Mouse (Mus musculus) liver, postnatal 0 days (tissue): Measurements from ENCODE around the gene Mark2. TPM values are rescaled to one million over a fixed set of nuclear protein-coding genes. Genes with fewer than 3 reads are reported as not detected.

Experiments used
- ATAC-seq: fragments of 200-750 bp; cut with Nextera tagmentation; 2 replicates; pipeline ENCODE4 v1.8.0; 2017; ENCODE audit warnings: mild to moderate bottlenecking, moderate library complexity
- DNase-seq: peaks from one replicate; pipeline ENCODE4 v3.0.0-alpha.2; 2016
- H3K27ac ChIP-seq: fragments of 300-500 bp; sonication (generic); 2 replicates; pipeline ENCODE4 v1.5.1; 2014; ENCODE audit warnings: antibody characterized with exemption, moderate library complexity, mild to moderate bottlenecking, low read depth
- H3K27me3 ChIP-seq: fragments of 300-500 bp; sonication (generic); 2 replicates; pipeline ENCODE4 v1.6.1; 2014; ENCODE audit warnings: low read length, control low read depth, mixed read lengths; ENCODE audit not compliant: insufficient read depth
- H3K36me3 ChIP-seq: fragments of 300-500 bp; sonication (generic); replicated peaks from 2 replicates; pipeline ENCODE4 v1.6.1; 2014; ENCODE audit warnings: mild to moderate bottlenecking, control low read depth, low read length, moderate library complexity, mixed read lengths; ENCODE audit not compliant: insufficient read depth
- H3K4me1 ChIP-seq: fragments of 300-500 bp; sonication (generic); 2 replicates; pipeline ENCODE4 v1.6.1; 2014; ENCODE audit warnings: antibody characterized with exemption, mild to moderate bottlenecking, control low read depth; ENCODE audit not compliant: insufficient read depth
- H3K4me2 ChIP-seq: fragments of 300-500 bp; sonication (generic); 2 replicates; pipeline ENCODE4 v1.6.1; 2014; ENCODE audit warnings: low read depth, mild to moderate bottlenecking, low read length, moderate library complexity, mixed read lengths
- H3K4me3 ChIP-seq: fragments of 300-500 bp; sonication (generic); 2 replicates; pipeline ENCODE4 v1.5.1; 2014; ENCODE audit warnings: low read depth, low read length
- H3K9ac ChIP-seq: fragments of 300-500 bp; sonication (generic); replicated peaks from 2 replicates; pipeline ENCODE4 v1.6.1; 2014; ENCODE audit warnings: mild to moderate bottlenecking, moderate library complexity
- H3K9me3 ChIP-seq: fragments of 300-500 bp; sonication (generic); 2 replicates; pipeline ENCODE4 v1.6.1; 2016; ENCODE audit warnings: mild to moderate bottlenecking, control low read depth, low read length, mixed read lengths
- CTCF ChIP-seq: sonication (generic); IDR thresholded peaks from 2 replicates; pipeline ENCODE4 v1.5.1; 2016; ENCODE audit warnings: antibody characterized with exemption, low read depth
- EP300 ChIP-seq: IDR thresholded peaks from 2 replicates; pipeline ENCODE4 v1.6.1; 2016; ENCODE audit warnings: antibody characterized with exemption, low read depth, mild to moderate bottlenecking
- WGBS: fragments of 180-500 bp; shearing (Covaris S2); extraction: QIAGEN DNeasy Blood & Tissue Kit; methylation state at CpG from one replicate; pipeline ENCODE4 v1.1.7; 2014; ENCODE audit not compliant: insufficient replicate concordance; 5-methylcytosine and 5-hydroxymethylcytosine counted together
- polyA plus RNA-seq: library from polyadenylated mRNA; unstranded; fragments of >200 nt; fragmentation: Nextera tagmentation; extraction: Ambion mirVana; gene quantifications from 2 replicates; pipeline ENCODE4 v1.2.1, GENCODE M21; 2015

Gene Mark2
- polyA plus RNA-seq, 1 experiment from 2014 or later, result 11.9 TPM

DNA sequence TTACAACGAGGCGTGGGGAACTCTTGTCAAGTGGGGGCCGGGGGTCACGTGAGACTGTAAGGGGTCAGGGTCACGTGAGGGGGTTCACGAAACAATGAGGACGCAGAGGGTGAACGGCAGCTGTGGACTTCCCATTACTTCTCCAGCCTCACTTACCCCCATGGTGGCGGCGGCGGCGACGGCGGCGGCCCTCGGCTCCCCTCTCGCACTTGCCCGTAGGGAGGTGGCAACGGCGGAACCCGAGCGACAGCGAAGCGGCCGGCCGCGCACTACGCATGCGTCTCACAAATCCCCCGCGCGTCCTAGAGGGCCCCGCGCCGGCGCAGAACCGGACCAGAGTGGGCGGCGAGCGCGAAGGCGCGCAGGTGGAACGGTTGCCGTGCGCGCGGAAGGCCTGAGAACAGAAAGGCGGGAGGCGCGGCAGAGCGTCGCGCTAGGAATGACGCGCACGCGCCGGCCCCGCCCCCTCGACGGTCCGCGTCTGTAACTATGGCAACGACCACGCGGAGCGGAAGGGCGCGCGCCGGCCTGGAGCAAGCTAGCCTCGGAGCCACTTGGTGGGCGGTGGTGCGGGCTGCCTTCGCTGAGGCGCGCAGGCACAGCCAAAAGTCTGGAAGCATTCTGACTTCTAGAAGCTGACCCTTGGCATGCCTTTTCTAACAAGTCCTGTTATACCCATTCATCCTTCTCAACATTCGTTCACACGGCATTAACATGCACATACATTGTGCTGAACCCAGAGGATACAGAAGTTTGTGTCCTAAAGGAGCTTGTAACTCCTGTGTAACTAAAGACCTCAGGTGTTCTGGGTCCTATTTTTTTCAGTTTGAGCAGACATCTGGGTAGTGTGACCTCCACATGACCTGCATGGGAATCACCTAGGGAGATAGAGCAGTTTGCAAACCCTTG lies 100.6 kb downstream of the Mark2 start, which contains the start of gene Naa40:
TSS of gene Naa40 (minus strand) at position 402 of the 909 bp plus-strand sequence.
- WGBS, result under 1% methylated on average over 71 of the region's 80 CpGs
- DNase-seq (peak; percentile 94), ATAC-seq (peak; percentile 98)
- Histone ChIP-seq H3K4me1 (peaks cover 11% of the 10 kb centered on the region), H3K9me3 (no peaks in the 10 kb centered on the region), H3K4me2 (peak within 1 kb of the TSS; percentile 95), H3K27ac (peak within 1 kb of the TSS; percentile 84), H3K9ac (peak within 1 kb of the TSS; percentile 84), H3K27me3 (no peaks in the 10 kb centered on the region), H3K4me3 (peak within 1 kb of the TSS; percentile 80), H3K36me3 (peaks cover 18% of the 10 kb centered on the region)
- TF ChIP-seq CTCF, result no peak
- no peak for TF ChIP-seq EP300

DNA sequence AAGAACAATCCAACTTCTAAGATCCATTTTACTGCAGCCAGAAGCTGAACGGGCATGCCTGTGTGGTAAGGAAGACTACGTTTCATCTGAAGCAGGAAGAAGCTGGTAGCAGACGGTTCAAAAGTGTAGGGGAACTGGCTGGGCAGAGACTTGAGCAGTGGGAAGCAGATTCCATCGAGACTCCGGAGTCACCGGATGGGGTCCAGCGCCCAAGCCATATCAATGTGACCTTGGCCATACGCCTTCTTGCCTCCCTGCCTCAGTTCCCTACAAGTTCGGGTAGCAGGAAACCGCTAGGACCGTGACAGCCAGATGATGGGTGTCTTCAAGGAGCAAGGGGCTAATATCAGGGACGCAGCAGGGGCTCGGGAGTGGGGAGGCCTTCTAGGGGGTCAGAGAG lies 101.4 kb downstream of the Mark2 start:
- H3K36me3 ChIP-seq, result peaks cover 18% of the 10 kb centered on the region
- peak overlapping the region; percentile 95 for H3K4me2 ChIP-seq
- no peaks in the 10 kb centered on the region for H3K9me3 ChIP-seq
- peaks cover 11% of the 10 kb centered on the region for H3K4me1 ChIP-seq
- peak; percentile 2; the same call in 1 of the 2 replicates for ATAC-seq
- H3K27ac ChIP-seq, result peak overlapping the region; percentile 84
- TF ChIP-seq CTCF (no peak), EP300 (no peak)
- H3K9ac ChIP-seq, result peak overlapping the region; percentile 84
- WGBS, result under 1% methylated on average over 13 of the region's 13 CpGs
- DNase-seq, result no peak
- peak overlapping the region; percentile 80 for H3K4me3 ChIP-seq
- no peaks in the 10 kb centered on the region for H3K27me3 ChIP-seq

- 89% methylated on average over 3 of the region's 3 CpGs for WGBS
- H3K4me3 ChIP-seq, result peak overlapping the region; percentile 80
Observed at GRCm38 (mm10) chr19:7239574-7239973, 102.1 kb downstream of the Mark2 start.

GRCm38 (mm10) chr19:7236742-7237141 lies 104.9 kb downstream of the Mark2 start:
- ATAC-seq, result no peak
- H3K27me3 ChIP-seq, result no peaks in the 10 kb centered on the region
- H3K27ac ChIP-seq, result no peak overlapping the region
- TF ChIP-seq CTCF (no peak), EP300 (no peak)
- H3K4me2 ChIP-seq, result no peak overlapping the region
- 86% methylated on average over 4 of the region's 4 CpGs for WGBS
- H3K4me3 ChIP-seq, result no peak overlapping the region
- no peak for DNase-seq
- no peak overlapping the region for H3K9ac ChIP-seq
- H3K36me3 ChIP-seq, result peaks cover 34% of the 10 kb centered on the region
- H3K4me1 ChIP-seq, result peaks cover 11% of the 10 kb centered on the region
- H3K9me3 ChIP-seq, result no peaks in the 10 kb centered on the region

More at GRCm38 (mm10) chr19:7239574-7239973, 102.1 kb downstream of the Mark2 start:
- no peak for ATAC-seq
- H3K27me3 ChIP-seq, result no peaks in the 10 kb centered on the region
- H3K4me2 ChIP-seq, result peak overlapping the region; percentile 95
- H3K9me3 ChIP-seq, result no peaks in the 10 kb centered on the region
- H3K9ac ChIP-seq, result peak overlapping the region; percentile 84
- H3K4me1 ChIP-seq, result peaks cover 11% of the 10 kb centered on the region
- no peak overlapping the region for H3K27ac ChIP-seq
- peaks cover 18% of the 10 kb centered on the region for H3K36me3 ChIP-seq
- no peak for DNase-seq
- TF ChIP-seq CTCF (no peak), EP300 (no peak)

GRCm38 (mm10) chr19:7236011-7236410 lies 105.6 kb downstream of the Mark2 start:
- Histone ChIP-seq H3K4me2 (no peak overlapping the region), H3K27ac (no peak overlapping the region), H3K27me3 (no peaks in the 10 kb centered on the region), H3K36me3 (peaks cover 41% of the 10 kb centered on the region), H3K9me3 (no peaks in the 10 kb centered on the region), H3K4me1 (peaks cover 11% of the 10 kb centered on the region), H3K4me3 (no peak overlapping the region), H3K9ac (no peak overlapping the region)
- TF ChIP-seq EP300, result no peak
- no peak for TF ChIP-seq CTCF
- ATAC-seq (no peak), DNase-seq (no peak)
- 89% methylated on average over 2 of the region's 2 CpGs for WGBS

DNA sequence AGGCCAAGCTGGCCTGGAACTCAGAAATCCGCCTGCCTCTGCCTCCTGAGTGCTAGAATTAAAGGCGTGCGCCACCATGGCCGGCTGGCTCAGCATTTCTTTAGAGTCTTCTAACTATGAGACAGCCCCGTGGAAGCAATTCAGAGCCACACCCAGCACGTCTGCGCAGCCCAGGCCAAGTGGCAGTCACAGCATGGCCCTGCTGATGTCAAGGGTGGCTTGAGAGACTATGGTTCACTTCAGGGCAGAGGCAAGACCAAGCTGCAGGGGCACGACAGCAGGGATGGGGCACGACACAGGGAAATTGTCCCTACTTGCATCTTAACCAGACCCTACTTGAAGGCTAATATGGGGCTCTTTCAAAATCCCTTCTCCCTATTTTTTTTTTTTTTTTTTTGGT lies 106.2 kb downstream of the Mark2 start:
- no peak overlapping the region for H3K9ac ChIP-seq
- ATAC-seq, result no peak
- H3K27me3 ChIP-seq, result no peaks in the 10 kb centered on the region
- TF ChIP-seq EP300 (no peak), CTCF (no peak)
- peaks cover 42% of the 10 kb centered on the region for H3K36me3 ChIP-seq
- no peak overlapping the region for H3K4me2 ChIP-seq
- 81% methylated on average over 9 of the region's 9 CpGs for WGBS
- DNase-seq, result no peak
- no peak overlapping the region for H3K27ac ChIP-seq
- H3K4me3 ChIP-seq, result no peak overlapping the region
- no peaks in the 10 kb centered on the region for H3K9me3 ChIP-seq
- H3K4me1 ChIP-seq, result peaks cover 11% of the 10 kb centered on the region
